Mouse (Mus musculus) adipose tissue, adult 10 weeks (tissue): Measurements from ENCODE around the gene Gng8. TPM values are rescaled to one million over a fixed set of nuclear protein-coding genes. Genes with fewer than 3 reads are reported as not detected.

Experiments used
- polyA plus RNA-seq: library from polyadenylated mRNA; stranded (reverse); fragments of 350-450 nt; fragmentation: Illumina TruSeq; extraction: RNeasy Lipid Tissue Mini Kit (QIAGEN cat#74804); gene quantifications from one replicate; pipeline ENCODE4 v1.2.3, GENCODE M21; 2014; ENCODE audit warnings: low read depth, low replicate concordance

Gng8 gene
- polyA plus RNA-seq, result 4.3 TPM

GRCm38 (mm10) chr7:16891641-16892351 is at the start of gene Gng8:
Gene Gng8 (plus strand): TSS chr7:16891786.

DNA sequence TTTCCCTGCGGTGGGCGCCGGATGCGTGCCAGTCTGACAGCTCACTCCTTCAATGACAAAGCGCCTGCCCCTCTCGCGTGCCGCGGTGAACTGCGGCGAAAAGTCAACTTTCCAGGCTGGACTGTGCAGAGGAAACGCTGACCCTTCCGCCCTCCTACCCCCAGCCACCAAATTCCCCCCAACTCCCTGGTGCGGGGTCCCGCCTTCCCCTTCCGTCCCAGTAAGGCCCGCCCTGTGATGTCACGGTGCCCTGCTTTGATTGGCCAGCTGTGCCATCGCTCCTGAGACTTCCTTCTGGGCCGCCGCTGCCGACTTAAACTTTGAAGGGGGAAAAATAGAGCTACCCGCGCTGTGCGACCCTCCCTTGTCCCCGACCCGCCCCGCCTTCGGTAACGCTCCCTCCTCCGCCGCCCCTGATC is 48.9 kb upstream of the Gng8 start, which contains the start of gene Prkd2:
Gene Prkd2, plus strand, starts transcription at position 258 of the 419 bp plus-strand sequence.

DNA sequence AGATGAGACGGTGACA is 16.5 kb upstream of the Gng8 start, which contains the start of gene Dact3:
Gene Dact3, plus strand, starts transcription at position 8 of the 16 bp plus-strand sequence.

DNA sequence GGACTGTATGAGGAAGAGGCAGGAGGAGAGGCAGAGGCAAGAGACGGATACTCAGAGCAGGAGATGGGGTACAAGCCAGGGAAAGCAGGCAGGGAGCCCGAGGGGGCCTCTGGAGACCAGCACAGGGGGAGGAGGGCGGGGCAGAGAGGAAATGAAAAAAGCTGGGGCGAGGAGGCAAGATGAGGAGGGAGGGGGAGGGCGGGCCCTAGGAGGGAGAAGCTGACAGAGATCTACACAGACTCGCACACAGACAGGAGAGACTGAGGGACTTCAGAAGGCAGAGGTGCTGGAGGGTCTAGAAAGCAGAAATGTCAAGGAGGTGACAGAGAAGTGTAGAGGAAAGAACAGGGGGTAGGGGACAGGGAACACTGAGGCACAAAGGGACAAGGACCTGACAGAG is 14.7 kb downstream of the Gng8 start, which contains the start of gene Ptgir:
Gene Ptgir, plus strand, starts transcription at position 210 of the 400 bp plus-strand sequence.

DNA sequence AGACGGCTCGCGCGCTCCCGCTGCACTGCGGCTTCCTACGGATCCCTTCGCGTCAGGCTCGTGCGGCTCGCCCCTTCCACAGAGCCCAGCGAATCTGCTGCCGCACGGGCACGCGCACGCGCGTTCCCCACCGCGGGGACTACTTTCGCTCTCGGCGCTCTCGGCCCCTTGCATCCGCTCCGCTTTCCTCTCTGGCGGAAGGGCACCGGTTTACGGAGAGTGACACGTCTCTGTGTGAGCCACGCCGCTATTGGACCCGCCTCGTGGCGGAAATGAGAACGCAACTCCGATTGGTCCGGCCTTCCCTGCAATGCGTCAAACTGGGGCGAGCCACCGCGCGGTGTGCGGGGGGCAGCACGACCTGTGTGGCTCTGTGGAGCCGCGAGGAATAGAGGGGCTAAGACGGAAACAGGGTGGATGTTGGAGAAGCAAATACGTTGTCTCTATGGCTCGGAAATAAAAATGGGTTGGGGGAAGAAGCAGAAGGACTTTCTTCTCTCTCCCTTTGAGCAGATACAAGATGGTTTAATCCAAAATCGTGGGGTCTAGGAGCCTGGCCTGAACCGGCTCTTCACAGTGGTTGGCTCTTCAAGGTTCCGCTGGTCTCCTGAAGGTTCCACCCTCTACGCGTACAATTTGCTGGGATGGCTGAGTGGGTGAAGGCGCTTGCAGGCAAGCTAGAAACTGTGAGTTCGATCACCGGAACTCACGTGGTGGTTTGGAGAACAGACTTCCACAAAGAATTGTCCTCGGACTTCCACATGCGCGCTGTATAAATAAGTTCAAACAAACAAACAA is 32.6 kb downstream of the Gng8 start, which contains the start of gene Calm3:
Gene Calm3, minus strand, starts transcription at position 78 of the 798 bp plus-strand sequence.

DNA sequence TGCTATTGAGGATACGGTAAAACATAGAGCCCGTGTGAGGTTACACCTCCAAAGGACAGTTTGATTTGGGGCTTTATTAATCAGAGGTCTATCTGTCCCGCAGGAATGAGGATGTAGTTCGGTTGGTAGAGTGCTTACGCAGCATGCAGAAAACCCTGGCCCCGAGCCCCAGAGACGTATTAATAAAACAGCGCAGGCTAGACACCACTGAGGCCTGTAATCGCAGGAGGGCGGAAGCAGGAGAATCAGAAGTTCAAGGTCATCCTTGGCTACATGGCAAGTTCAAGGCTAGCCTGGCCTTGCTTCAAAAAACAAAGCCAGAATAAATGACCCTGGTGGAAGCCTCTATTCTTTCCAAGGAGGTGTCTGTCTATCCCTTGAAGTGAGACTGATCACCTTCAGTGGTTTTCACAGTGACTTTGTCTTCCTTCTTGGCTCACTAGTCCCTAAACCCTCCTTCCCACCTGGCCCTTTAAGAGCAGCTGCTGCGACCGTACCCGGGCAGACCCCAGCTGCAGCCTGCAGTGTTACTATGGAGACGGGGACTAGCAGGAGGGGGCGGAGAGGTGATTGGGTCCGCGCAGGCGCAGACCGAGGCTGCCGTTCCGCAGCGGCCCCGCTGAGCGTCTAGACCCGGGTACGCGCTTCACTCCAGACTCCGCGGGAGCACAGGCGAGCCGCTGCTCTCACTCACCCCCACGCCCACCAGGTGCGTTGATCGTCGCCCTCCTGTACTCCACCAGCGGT is 52.6 kb downstream of the Gng8 start, which contains the start of gene Pnmal2:
Gene Pnmal2, plus strand, starts transcription at position 622 of the 747 bp plus-strand sequence.

Other genes starting within 250 kb of the Gng8 start
- not detected for gene Ceacam15, start 216.1 kb upstream of the Gng8 start, polyA plus RNA-seq
- 0.30 TPM for gene Ceacam9, start 169.9 kb upstream of the Gng8 start, polyA plus RNA-seq
- gene Ap2s1, start 153.4 kb upstream of the Gng8 start, polyA plus RNA-seq, result 156 TPM
- gene Slc1a5, start 110.4 kb upstream of the Gng8 start, polyA plus RNA-seq, result 638 TPM
- gene Strn4, start 75.9 kb upstream of the Gng8 start, polyA plus RNA-seq, result 61.2 TPM
- 19.1 TPM for gene Fkrp, start 75.1 kb upstream of the Gng8 start, polyA plus RNA-seq
- 22.1 TPM for gene Prkd2, start 48.9 kb upstream of the Gng8 start, polyA plus RNA-seq
- gene Dact3, start 16.5 kb upstream of the Gng8 start, polyA plus RNA-seq, result 5.9 TPM
- 2.4 TPM for gene Ptgir, start 14.7 kb downstream of the Gng8 start, polyA plus RNA-seq
- 128 TPM for gene Calm3, start 32.3 kb downstream of the Gng8 start, polyA plus RNA-seq
- gene Pnmal2, start 52.9 kb downstream of the Gng8 start, polyA plus RNA-seq, result 3.2 TPM
- 0.19 TPM for gene Pnmal1, start 67.9 kb downstream of the Gng8 start, polyA plus RNA-seq
- gene Gm42372, start 91.3 kb downstream of the Gng8 start, polyA plus RNA-seq, result 0.16 TPM
- gene Ccdc8, start 100.9 kb downstream of the Gng8 start, polyA plus RNA-seq, result 3.5 TPM
- gene Ppp5c, start 136.1 kb downstream of the Gng8 start, polyA plus RNA-seq, result 49.6 TPM
- gene Hif3a, start 170.6 kb downstream of the Gng8 start, polyA plus RNA-seq, result 3.4 TPM
- 0.20 TPM for gene Psg16, start 182.3 kb downstream of the Gng8 start, polyA plus RNA-seq